In genomic region chr2:94263530-94263937, GRCm38 (mm10) we compare ENCODE assay signal across 8 mouse cellular contexts.
DNase-seq lines count a peak whose midpoint lies in the region; ATAC-seq lines count a peak whose summit lies in the region.

No protein-coding gene starts in this region.

- peaks cover 37% of the 10 kb centered on the region for H3K27me3 ChIP-seq in kidney, embryonic 16.5 days (ENCODE audit: insufficient read depth, low read length)
- H3K27me3 ChIP-seq in forebrain, embryonic 15.5 days = no peaks in the 10 kb centered on the region
- H3K27me3 ChIP-seq in limb, embryonic 11.5 days (ENCODE audit: control insufficient read depth, insufficient read depth, low read length) = peaks cover 26% of the 10 kb centered on the region

- H3K9ac ChIP-seq in kidney, embryonic 16.5 days (replicated peaks; ENCODE audit: low read length) = no peak overlapping the region
- H3K9ac ChIP-seq in forebrain, embryonic 15.5 days (replicated peaks) = peak overlapping the region; percentile 18
- H3K9ac ChIP-seq in limb, embryonic 11.5 days (ENCODE audit: low read length) = no peak overlapping the region

- WGBS in kidney, embryonic 16.5 days = under 1% methylated on average over 14 of the region's 14 CpGs
- 0% methylated on average over 14 of the region's 14 CpGs for WGBS in forebrain, embryonic 15.5 days
- 0% methylated on average over 14 of the region's 14 CpGs for WGBS in limb, embryonic 11.5 days

- no peaks in the 10 kb centered on the region for H3K36me3 ChIP-seq in kidney, embryonic 16.5 days (ENCODE audit: insufficient read depth, low read length)
- no peaks in the 10 kb centered on the region for H3K36me3 ChIP-seq in forebrain, embryonic 15.5 days
- no peaks in the 10 kb centered on the region for H3K36me3 ChIP-seq in limb, embryonic 11.5 days (ENCODE audit: control insufficient read depth, insufficient read depth, low read length)

- 0 out of 2 replicates have a peak, but pooled peaks have one; percentile 16 for ATAC-seq in kidney, embryonic 16.5 days (ENCODE audit: low FRiP score, low TSS enrichment)
- ATAC-seq in forebrain, embryonic 15.5 days (replicated peaks) = no peak
- no peak for ATAC-seq in limb, embryonic 11.5 days (ENCODE audit: insufficient number of reproducible peaks, low FRiP score, low TSS enrichment, low read depth)
- ATAC-seq in granulocyte monocyte progenitor cell, adult 5-6 weeks (replicated peaks; ENCODE audit: poor library complexity, severe bottlenecking) = no peak

- peaks cover 18% of the 10 kb centered on the region for H3K4me1 ChIP-seq in kidney, embryonic 16.5 days (ENCODE audit: insufficient read depth, low read length)
- H3K4me1 ChIP-seq in forebrain, embryonic 15.5 days = peaks cover 62% of the 10 kb centered on the region
- H3K4me1 ChIP-seq in limb, embryonic 11.5 days (ENCODE audit: control insufficient read depth, insufficient read depth, low read length) = peaks cover 4% of the 10 kb centered on the region; the same call in 1 of the 2 replicates

- no peak overlapping the region for H3K27ac ChIP-seq in kidney, embryonic 16.5 days (ENCODE audit: low read length)
- peak overlapping the region; percentile 96 for H3K27ac ChIP-seq in forebrain, embryonic 15.5 days (replicated peaks)
- H3K27ac ChIP-seq in limb, embryonic 11.5 days (replicated peaks; ENCODE audit: low read depth, low read length) = no peak overlapping the region

- no peaks in the 10 kb centered on the region for H3K9me3 ChIP-seq in kidney, embryonic 16.5 days (ENCODE audit: low read length)
- no peaks in the 10 kb centered on the region for H3K9me3 ChIP-seq in forebrain, embryonic 15.5 days
- H3K9me3 ChIP-seq in limb, embryonic 11.5 days (ENCODE audit: control insufficient read depth, low read length) = no peaks in the 10 kb centered on the region

- H3K4me3 ChIP-seq in kidney, embryonic 16.5 days (ENCODE audit: low read length) = peak overlapping the region; percentile 20
- H3K4me3 ChIP-seq in forebrain, embryonic 15.5 days = peak overlapping the region; percentile 41
- H3K4me3 ChIP-seq in limb, embryonic 11.5 days (ENCODE audit: low read depth, low read length) = peak overlapping the region; percentile 17

- DNase-seq in kidney, adult 11 months = no peak
- DNase-seq in adipocyte (ENCODE audit: low spot score) = peak; percentile 21
- DNase-seq in limb, embryonic 11.5 days (ENCODE audit: low spot score) = peak; percentile 40
- peak; percentile 39 for DNase-seq in ovary, adult 18-20 months (ENCODE audit: low spot score)
- no peak for DNase-seq in yolk sac, embryonic 10.5 days (ENCODE audit: low spot score)

- H3K4me2 ChIP-seq in kidney, embryonic 16.5 days (replicated peaks; ENCODE audit: low read depth, low read length) = peak overlapping the region; percentile 48
- peak overlapping the region; percentile 85 for H3K4me2 ChIP-seq in forebrain, embryonic 15.5 days (replicated peaks)
- H3K4me2 ChIP-seq in limb, embryonic 11.5 days (ENCODE audit: low read depth, severe bottlenecking) = peak overlapping the region; percentile 47

Comparison
In these comparisons a context has a peak if more than half of its experiments do, and no peak if none do; other contexts are left out.
1. DNase-seq: peak in adipocyte (single experiment), limb, embryonic 11.5 days (single experiment) and ovary, adult 18-20 months (single experiment); none in kidney, adult 11 months (single experiment) and yolk sac, embryonic 10.5 days (single experiment).
2. Peak in every context shown above with its lines, with median percentiles within 50 percentile points of each other: H3K4me2 ChIP-seq and H3K4me3 ChIP-seq.